Mouse (Mus musculus): ENCODE measurements around the gene Sorbs2.

Sorbs2 gene

DNA sequence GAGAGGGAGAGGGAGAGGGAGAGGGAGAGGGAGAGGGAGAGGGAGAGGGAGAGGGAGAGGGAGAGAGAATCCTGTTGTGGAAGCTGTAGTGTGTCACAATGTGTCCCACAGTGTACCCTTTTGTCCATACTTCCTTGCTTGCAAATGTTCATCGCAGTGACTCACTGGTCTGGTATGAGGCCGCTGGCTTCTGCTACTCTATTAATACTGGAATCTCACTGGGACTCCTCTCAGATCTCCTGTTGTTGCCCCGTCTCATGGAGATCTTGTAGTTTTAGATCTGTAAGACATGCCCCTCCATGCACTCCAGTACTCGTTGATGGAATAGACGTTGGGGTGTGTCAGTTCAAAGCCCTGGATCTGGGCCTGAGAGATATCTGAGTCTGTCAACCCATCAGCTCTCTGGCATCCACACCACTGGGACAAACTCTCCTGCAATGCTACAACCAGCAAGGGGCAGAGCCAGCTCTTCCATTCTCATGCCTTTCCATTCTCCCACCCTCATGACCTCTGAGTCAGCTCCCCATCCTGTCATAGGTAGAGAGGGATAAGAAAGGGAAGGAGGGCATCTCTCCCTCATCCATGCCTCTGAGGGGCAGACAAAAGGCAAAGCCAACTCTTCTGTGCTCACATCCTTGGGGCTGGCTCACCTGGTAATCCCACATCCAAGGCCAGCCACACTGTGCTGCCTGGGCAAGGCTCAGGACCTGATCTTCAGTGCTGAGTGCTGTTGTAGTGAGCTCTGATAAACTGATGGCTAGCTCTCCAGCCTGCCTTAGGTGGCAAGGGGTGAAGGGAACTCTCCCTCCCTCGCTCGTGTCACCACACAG, 72.3 kb downstream of the Sorbs2 start:
- DNase-seq (ENCODE audit: low read depth, low spot score), result no peak

DNA sequence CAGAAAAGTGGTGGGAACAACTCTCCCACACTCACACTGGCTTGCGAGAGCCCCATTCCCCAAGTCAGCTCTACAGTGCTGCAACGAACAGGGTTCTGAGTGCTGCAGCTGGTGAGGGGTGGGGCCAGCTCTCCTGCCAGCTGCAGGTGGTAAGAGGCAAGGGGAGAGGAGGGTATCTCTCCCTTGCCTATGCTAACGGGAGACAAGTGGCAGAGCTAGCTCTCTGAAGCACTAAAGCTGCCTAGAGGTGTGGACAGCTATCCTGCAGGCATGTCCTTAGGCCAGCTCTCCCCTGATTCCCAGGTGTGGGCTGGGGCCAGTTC, 72.9 kb downstream of the Sorbs2 start:
- no peak for DNase-seq (ENCODE audit: low read depth, low spot score)

DNA sequence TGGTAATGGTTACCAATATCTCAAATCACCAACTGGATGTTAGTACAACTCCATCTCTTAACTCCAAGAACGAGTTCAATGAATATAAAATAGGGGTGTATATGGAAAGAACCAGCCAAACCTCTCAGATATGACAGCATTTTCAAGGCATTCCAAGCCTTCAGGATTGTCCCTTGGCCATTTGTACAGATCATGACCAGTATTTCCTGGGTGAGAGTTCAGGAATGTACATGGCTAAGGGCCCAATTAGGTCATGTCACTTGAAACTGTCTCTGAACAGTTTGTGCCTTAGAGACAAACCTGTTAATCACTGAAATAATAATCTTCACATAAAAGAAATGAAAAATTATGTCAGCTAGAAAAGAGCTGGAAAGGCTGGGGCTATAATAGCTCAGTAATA, 76.3 kb downstream of the Sorbs2 start:
- DNase-seq (ENCODE audit: low read depth, low spot score), result no peak

DNA sequence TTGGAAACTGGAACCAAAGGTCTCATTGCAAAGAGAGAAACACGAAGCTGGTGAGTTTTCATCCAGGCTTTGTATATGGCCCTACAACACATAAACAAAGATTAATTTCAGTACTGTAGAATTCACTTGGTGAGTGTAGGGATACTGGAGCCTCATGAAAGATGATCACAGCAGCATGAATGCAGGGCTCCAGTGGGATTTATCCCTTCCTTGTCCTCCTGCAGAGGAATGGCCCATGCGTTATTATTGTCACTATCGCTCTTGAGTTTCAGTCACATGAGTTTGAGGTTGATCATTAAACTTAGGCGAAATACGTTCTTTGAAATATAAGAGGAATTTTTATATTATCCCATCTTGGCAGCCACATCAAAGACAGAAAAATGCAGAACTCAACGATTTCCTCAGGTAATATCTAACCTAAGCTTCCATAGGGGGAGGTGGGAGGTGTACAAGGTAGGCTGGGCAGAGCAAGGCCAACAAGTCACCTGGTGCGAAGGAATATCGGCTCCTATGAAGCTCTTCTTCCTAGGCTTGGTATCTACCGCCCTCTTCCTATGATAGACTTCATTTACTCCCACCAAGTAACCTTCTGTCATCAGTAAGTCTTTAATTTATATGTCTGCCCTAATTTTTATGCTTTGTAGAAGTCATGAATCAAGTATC, 76.9 kb downstream of the Sorbs2 start:
- DNase-seq (ENCODE audit: low read depth, low spot score), result no peak

DNA sequence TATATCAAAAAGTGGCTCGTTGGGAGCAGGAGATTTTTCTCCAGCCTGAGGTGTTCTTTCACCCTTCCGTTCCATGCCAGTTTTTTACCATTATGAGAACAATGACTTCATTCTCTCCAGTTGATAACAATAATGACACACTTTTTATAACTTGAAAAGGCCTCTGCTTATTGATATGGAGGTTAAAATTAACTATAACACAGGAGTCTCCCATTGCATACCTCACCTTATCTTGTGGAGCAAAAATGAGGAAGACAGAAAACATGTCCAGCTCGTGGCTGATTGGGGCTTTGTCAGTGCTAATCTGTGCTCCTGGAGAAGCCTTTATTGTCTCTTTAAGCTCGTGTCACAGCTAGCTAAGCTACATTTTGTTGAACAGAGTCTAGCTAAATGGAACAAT, 77.6 kb downstream of the Sorbs2 start:
- no peak for DNase-seq (ENCODE audit: low read depth, low spot score)

DNA sequence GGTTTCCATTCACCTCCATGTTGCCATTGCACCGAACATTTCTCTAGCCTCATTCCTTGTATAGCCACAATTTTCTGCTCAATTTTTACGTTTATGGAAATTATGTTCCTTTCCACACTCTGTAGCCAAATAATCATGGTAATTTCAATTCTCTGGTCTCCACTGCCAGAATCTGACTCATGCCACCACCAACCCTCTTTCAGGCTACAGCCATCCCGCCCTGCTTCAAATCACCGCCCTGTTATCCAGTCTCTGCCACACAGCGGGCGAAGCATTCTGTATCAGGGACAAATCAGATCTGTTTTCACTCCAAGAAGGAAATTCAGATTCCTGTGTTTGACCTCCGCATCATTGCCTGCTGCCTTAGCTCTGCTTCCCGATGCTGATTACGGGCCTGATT, 79.4 kb downstream of the Sorbs2 start:
- DNase-seq (ENCODE audit: low read depth, low spot score), result no peak

DNA sequence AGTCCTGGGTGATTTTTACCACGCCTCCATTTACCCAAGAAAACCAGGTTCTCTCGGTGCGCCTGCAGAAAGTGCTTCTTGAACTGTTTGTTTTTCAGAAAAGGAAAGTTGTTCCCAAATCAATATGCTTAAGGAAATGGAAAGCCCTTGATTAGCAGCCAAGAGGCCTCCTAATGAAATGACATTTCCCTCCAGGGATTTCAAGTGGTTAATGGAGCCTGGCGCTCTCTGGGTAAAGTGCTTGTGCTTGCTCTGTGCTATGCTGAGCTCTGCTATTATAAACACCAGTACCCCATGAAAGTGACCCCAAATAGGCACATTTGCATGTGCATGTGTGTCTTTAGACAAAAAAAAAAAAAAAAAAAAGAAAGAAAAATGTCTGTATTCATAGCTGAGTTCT, 84.3 kb downstream of the Sorbs2 start:
- DNase-seq (ENCODE audit: low read depth, low spot score), result no peak

DNA sequence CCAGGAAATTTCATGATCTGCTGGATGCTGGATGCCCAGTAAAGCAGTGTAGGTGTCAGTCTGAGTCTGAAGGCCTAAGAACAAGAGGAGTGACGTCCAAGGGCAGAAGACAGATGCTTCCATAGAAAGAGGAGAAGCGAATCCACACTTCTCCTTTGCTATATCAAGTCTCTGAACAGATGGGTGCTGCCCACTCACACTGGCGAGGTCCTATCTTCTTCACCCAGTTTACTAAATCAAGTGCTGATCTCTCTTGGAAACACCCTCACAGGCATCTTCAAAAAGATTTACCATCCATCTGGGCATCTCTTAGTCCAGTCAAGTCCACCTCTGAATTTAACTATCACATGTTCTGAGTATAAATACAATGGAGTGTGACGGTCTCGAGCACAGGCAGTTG, 86.1 kb downstream of the Sorbs2 start:
- no peak for DNase-seq (ENCODE audit: low read depth, low spot score)

DNA sequence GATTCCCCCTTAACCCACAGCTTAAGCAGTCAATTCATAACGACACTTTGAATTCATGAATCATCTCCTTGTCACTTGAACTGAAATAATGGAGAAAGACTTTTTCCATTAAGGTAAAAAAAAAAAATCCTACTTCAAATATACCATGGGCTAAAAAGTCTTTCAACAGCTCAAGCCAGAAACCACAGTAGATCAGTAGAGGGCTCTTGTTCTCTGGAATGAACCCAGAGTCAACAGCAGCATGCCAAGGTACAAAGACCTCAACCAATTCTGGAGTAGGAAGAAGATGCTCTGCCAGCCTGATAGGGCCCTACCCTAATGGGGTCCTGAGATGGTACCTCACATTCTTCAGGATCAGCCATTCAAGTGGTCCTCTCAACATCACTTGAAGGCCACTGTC, 88.4 kb downstream of the Sorbs2 start:
- no peak for DNase-seq (ENCODE audit: low read depth, low spot score)

DNA sequence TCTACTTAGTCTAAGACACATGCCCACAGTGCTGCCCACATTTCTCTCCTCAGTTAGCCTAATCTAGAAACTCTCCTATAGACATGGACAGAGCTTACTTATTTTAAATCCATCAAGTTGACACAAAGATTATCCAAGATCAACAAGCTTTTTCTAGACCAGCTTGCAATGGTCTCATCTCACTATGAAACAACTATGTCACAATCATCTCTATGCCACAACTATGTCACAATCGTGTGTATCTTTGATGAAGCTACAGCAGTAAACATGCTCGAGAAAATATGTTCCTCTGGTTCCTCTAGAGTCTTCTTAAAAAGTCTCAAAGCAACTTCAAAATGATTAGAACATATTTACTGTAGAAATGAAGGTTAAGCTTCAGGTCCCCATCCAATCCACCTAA, 89.0 kb downstream of the Sorbs2 start:
- no peak for DNase-seq (ENCODE audit: low read depth, low spot score)

DNA sequence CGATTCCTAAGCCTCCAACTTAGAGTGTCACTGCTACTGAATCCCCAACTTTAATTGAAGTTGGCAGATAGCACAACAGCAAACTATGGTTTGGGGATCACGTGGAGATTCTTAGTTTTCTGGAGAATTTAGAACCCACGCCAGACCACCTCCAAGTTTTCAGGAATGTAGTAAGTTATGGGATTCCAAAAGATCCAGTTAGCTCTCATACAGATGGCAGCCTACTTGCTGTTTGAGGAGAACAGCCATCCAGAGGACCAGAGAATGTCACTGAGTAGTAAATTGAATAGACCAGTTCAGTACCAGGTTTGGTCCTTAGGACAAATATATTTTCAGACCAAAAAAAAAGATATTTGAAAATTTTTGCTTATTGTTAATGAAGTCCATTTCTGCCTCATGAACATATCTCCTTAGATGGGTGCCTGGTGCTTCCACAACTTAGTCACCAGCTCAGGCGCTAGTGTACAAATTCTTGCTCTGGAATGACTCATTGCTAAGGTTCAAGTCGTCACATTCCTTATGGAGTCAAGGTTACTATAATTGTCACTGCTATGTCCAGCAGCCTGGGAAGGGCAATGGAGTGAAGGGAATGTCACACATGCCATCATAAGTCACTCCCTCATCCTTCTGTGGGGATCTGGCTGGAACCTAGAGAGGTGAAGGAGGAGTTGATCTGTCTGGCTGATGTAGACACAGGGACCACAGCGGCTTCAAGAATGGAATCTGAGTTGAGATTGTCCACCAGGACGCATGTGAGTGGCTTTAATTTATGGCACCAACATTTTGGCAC, 90.2 kb downstream of the Sorbs2 start:
- DNase-seq (ENCODE audit: low read depth, low spot score), result no peak

DNA sequence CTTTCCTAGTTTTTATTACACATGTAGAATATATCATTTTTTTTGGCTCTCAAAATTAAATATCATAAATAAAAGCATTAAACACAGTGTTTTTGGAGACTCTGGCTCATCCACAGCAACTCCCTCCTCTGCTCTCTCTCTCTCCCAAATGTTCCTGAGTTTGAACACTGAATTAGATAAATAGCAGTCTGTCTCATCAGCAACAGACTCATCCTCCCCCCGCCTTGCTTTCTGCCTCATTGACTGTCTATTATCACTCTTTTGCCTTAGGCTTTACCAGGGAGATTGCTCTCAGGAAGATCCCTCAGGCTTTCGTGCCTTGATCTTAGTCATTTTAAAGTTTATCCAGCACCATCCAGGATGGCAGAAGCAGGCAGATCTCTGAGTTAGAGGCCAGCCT, 91.3 kb downstream of the Sorbs2 start:
- no peak for DNase-seq (ENCODE audit: low read depth, low spot score)

DNA sequence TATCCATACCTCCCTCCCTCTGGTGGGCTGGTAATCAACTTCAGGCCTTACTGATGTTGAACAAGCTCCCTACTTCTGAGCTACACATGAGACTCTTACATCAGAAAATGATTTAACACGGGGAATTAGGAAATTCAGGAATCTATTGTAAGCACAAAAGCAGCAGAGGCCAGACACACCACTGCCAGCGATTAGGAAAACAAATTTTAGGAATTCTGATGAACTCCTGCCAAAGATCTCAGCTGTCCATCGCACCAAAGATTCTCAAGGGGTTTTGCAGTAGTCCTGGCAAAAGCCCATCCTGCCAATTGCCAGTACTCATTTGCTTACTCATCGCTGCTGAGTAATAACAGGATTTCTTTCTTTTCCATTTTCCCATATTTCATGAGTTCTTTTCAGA, 94.4 kb downstream of the Sorbs2 start:
- no peak for DNase-seq (ENCODE audit: low read depth, low spot score)

DNA sequence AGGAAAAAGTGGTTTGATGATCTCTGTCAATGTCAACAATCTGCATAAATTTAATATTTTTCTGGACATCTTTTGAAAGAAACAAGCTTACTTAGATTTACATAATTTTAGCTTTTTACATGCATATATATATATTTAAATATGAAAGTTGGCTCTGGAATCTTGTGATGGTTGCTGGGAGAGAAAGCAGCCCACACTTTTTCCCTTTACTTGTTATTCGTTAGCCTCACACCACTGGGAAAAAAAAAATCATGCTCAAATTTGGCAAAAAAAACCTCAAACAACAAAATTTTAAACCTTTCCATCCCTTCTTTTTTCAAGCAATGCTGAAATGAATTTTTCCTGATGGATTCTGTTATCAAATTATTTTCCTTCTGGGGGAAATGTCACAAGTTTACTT, 97.8 kb downstream of the Sorbs2 start:
- DNase-seq (ENCODE audit: low read depth, low spot score), result no peak

DNA sequence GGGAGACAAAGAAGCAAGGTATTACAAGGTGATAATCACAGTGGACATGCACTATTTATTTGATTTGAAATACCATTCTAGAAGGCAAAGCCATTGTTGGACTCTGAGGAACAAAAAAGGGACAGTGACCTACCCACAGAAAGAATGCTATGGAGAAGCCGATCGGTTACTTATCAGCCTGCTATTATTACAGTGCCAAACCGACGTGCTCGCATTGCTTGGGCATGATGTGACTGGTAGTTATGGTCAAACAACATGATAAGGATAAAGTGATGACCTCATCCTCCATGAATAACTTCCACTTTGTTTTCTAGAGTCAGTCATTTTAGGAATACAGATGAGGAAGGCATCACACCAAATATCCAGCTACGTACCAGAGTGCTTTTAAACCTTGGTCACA, 99.4 kb downstream of the Sorbs2 start:
- DNase-seq (ENCODE audit: low read depth, low spot score), result no peak

DNA sequence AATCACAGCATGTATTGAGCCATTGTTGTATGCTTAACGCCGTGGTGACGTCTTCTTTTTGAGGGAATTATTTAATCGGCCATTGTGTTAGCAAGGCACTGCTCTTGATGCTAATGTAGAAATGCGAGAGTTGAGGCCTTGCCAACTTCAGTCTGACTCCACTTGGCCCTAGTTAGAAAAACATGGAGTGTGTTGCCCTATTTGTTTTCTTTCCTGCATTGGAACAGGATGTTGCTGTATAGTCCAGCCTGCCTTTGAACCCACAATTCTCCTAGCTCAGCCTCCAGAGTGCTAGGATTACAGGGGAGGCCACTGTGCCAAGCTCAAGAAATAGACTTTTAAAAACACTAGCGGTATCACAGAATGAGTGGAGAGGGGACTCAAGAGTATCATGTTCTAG, 100.8 kb downstream of the Sorbs2 start:
- DNase-seq (ENCODE audit: low read depth, low spot score), result no peak

DNA sequence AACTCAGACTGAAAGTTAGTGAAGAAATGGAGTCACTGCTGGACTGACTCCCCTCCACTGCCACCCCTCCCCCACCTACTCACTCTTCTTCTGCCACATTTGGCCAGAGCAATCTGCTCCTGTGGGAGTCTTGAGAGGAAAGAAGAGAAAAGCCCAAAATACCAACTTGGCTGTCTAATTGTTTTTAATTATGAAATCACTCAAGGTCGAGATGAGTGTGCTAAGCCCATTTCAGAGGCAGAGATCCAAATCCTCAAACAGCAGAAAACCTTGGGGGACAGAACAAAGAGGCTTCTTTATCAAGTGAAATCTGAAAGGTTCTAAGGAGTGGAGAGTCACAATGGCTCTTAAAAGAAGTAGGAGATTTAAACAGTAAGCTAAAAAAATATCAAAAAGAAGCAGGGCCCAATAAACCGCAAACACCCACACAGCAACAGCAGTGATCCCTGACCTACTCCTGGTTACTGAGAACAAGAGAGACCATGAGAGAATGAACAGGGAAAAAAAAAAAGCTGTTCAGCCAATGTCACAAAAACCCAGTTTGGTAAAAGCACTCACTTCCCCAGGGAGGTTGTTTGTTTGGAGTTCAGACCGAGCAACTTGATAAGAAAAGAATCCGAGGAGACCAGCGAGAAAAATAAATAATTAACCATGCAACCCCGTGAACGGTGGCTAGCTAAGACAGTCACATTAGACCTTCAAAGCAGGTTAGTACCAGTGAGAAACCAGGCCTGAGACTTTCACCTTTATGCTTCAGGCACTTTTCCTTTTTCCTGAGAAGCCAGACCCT, 103.0 kb downstream of the Sorbs2 start:
- no peak for DNase-seq (ENCODE audit: low read depth, low spot score)

DNA sequence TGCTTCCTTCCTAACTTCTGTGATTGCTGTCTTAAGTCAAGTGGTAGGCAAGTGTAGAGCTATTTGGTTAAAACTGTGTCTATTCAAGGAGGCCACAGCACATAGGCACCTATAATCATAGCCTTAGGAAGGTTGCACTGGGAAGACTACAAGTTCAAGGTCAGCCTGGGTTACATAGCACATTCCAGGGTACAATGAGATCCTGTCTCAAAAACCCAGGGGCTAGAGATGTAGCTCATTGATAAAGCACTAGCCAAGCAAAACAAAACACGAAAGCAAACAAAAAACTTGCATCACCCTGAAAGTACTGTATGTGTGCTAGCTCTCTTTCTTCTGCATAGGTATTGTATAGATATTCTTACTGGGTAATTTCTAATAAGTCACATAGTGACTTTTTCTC, 103.7 kb downstream of the Sorbs2 start:
- DNase-seq (ENCODE audit: low read depth, low spot score), result no peak

DNA sequence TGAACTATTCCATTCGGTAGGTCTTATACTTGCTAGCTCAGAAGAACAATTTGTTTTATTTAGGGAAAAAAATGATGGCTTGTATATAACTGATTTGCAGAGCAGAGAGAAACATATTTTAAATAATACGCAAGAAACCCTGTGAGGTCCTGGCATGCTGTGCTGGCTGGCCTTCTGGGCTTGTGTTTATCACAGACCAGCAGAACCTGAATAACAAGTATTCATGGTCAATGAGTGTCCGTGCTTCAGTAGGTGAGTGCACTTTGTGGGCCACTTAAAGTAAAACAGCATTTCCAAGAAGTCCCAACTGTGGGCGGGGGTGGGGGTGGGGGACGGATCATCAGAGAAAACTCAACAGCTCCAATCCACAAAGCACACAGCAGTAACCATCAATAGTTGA, 107.0 kb downstream of the Sorbs2 start:
- DNase-seq (ENCODE audit: low read depth, low spot score), result no peak

DNA sequence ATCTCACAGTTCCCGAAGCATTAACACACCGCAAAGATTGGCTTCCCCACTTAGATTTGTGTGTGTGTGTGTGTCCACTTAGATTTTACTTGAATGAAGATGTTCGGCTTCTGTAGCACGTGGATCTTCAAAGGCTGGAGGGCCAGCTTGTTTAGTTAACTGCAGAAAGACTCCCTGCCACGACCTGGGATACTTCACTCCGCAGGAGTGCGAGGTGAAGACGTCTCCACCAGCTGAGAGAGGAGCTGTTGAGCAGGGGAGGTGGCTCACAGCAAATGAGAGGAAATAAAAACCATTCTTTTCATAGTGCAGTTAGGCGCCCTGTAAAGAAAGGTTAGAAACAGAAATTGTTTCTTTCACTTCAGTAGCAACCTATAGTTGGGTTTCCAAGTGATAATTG, 107.5 kb downstream of the Sorbs2 start:
- no peak for DNase-seq (ENCODE audit: low read depth, low spot score)

DNA sequence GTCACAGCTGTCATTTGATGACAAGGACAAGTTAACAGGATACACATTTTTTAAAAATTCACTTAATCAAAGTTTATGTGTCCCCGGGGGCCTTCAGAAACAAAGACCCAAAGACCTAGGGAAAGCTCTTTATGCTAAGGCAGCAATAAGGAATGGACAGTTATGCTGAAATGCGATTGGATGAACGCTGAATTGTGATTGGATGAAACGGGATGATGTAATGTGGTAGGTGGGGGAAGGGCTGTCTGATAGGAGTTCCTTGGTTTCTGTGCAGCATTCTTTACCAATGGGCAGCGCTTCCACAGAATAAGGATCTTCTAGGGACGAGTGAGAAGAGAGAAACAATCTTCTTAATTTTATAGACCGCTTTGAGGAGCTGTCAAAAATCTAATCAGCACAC, 108.0 kb downstream of the Sorbs2 start:
- DNase-seq (ENCODE audit: low read depth, low spot score), result no peak

DNA sequence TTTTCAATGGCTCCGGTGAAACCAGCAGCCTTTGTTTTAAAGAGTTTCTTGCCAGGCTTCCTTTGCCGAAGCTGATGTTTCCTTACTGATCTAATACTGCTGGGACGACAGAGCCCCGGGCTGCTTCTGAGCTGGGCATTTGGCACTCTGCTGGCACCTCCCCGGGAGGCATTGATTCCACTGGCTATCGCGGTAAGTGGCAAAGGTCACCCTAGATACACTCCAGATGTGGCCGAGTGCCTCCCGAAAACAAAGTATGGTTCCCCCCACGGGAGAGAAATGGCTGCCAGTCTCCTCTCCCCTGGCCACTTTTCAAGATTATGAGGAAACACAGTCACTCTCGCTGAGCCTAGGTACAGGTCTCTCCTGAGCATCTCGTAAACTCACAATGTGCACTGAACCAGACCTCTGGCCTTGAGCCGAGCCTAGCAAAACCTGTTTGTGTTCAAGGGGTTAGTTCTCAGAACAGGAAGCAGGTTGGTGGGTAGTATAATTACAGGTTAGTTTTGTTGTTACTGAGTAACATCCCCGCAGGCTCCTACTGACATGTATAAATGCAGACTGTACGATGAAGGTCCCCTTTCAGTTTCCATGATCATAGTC, 114.1 kb downstream of the Sorbs2 start:
- no peak for DNase-seq (ENCODE audit: low read depth, low spot score)

Measured in A20 (cell line).